25 mouse cellular contexts compared by ENCODE assay signal in genomic region chr1:151215985-151216384, GRCm38 (mm10). TPM values are rescaled to one million over a fixed set of nuclear protein-coding genes. Genes with fewer than 3 reads are reported as not detected.
DNase-seq lines count a peak whose midpoint lies in the region; ATAC-seq and TF ChIP-seq lines count a peak whose summit lies in the region.
"Had no signal": no experiment of that assay in that cellular context is flagged by ENCODE, and none has a peak within 500 bp of the region (broad histone marks: within the 10 kb centered on the region; RNA-seq: fewer than 3 reads in every experiment).

No protein-coding gene starts in this region.

- no peaks in the 10 kb centered on the region for H3K9me3 ChIP-seq in kidney, embryonic 15.5 days (replicated peaks)
- no peaks in the 10 kb centered on the region for H3K9me3 ChIP-seq in G1E (replicated peaks)
- no peaks in the 10 kb centered on the region for H3K9me3 ChIP-seq in intestine, postnatal 0 days (ENCODE audit: control insufficient read depth)
- no peaks in the 10 kb centered on the region for H3K9me3 ChIP-seq in stomach, embryonic 15.5 days
- H3K9me3 ChIP-seq: limb, embryonic 13.5 days; lung, embryonic 15.5 days; midbrain, embryonic 10.5 days had no signal

- ATAC-seq in kidney, embryonic 15.5 days (replicated peaks; ENCODE audit: low FRiP score), result peak; percentile 50
- no peak for ATAC-seq in G1E (ENCODE audit: extremely low read depth, insufficient number of reproducible peaks, low FRiP score, poor library complexity, severe bottlenecking)
- ATAC-seq in intestine, postnatal 0 days, result peak; percentile 54; the same call in 1 of the 2 replicates
- ATAC-seq in stomach, embryonic 15.5 days (ENCODE audit: insufficient read depth, low FRiP score, low read depth), result peak; percentile 47; the same call in 1 of the 2 replicates
- ATAC-seq in monocyte, adult 5-6 weeks (replicated peaks; ENCODE audit: insufficient number of reproducible peaks, low FRiP score, low TSS enrichment, poor library complexity, severe bottlenecking), result no peak
- ATAC-seq: hindbrain, postnatal 0 days had no signal

- H3K4me3 ChIP-seq in kidney, embryonic 15.5 days (replicated peaks), result no peak overlapping the region
- no peak overlapping the region for H3K4me3 ChIP-seq in G1E (ENCODE audit: low read depth, low read length)
- no peak overlapping the region for H3K4me3 ChIP-seq in intestine, postnatal 0 days (ENCODE audit: low read depth, low read length)
- H3K4me3 ChIP-seq in stomach, embryonic 15.5 days (replicated peaks), result no peak overlapping the region
- H3K4me3 ChIP-seq: limb, embryonic 13.5 days; lung, embryonic 15.5 days; midbrain, embryonic 10.5 days had no signal

- 24% methylated on average over 1 of the region's 1 CpGs for WGBS in kidney, embryonic 15.5 days
- WGBS in intestine, postnatal 0 days, result 26% methylated on average over 1 of the region's 1 CpGs
- 24% methylated on average over 1 of the region's 1 CpGs for WGBS in stomach, embryonic 15.5 days

- H3K36me3 ChIP-seq in kidney, embryonic 15.5 days, result no peaks in the 10 kb centered on the region
- H3K36me3 ChIP-seq in G1E (replicated peaks), result no peaks in the 10 kb centered on the region
- H3K36me3 ChIP-seq in intestine, postnatal 0 days (ENCODE audit: control insufficient read depth, insufficient read depth), result no peaks in the 10 kb centered on the region
- no peaks in the 10 kb centered on the region for H3K36me3 ChIP-seq in stomach, embryonic 15.5 days
- H3K36me3 ChIP-seq: limb, embryonic 13.5 days; lung, embryonic 15.5 days; midbrain, embryonic 10.5 days had no signal

- no peak overlapping the region for H3K9ac ChIP-seq in kidney, embryonic 15.5 days
- H3K9ac ChIP-seq in intestine, postnatal 0 days (ENCODE audit: low read depth, low read length), result no peak overlapping the region
- no peak overlapping the region for H3K9ac ChIP-seq in stomach, embryonic 15.5 days
- H3K9ac ChIP-seq: limb, embryonic 13.5 days; lung, embryonic 15.5 days had no signal

- H3K27me3 ChIP-seq in kidney, embryonic 15.5 days, result no peaks in the 10 kb centered on the region
- H3K27me3 ChIP-seq in G1E (ENCODE audit: insufficient read depth, low read length), result no peaks in the 10 kb centered on the region
- H3K27me3 ChIP-seq in intestine, postnatal 0 days (replicated peaks; ENCODE audit: control insufficient read depth, insufficient read depth, low read length), result no peaks in the 10 kb centered on the region
- H3K27me3 ChIP-seq in stomach, embryonic 15.5 days (replicated peaks), result no peaks in the 10 kb centered on the region
- H3K27me3 ChIP-seq: limb, embryonic 13.5 days; lung, embryonic 15.5 days had no signal

- H3K4me2 ChIP-seq in kidney, embryonic 15.5 days, result no peak overlapping the region
- peak overlapping the region; percentile 9; the same call in 1 of the 2 replicates for H3K4me2 ChIP-seq in intestine, postnatal 0 days (replicated peaks; ENCODE audit: low read depth)
- H3K4me2 ChIP-seq in stomach, embryonic 15.5 days, result no peak overlapping the region
- H3K4me2 ChIP-seq: limb, embryonic 13.5 days; lung, embryonic 15.5 days had no signal

- H3K4me1 ChIP-seq in kidney, embryonic 15.5 days, result peaks cover 36% of the 10 kb centered on the region
- H3K4me1 ChIP-seq in G1E (ENCODE audit: insufficient read depth, low read depth, low read length), result peaks cover 54% of the 10 kb centered on the region
- H3K4me1 ChIP-seq in intestine, postnatal 0 days (replicated peaks; ENCODE audit: control insufficient read depth, insufficient read depth, low read length), result peaks cover 3% of the 10 kb centered on the region; the same call in 1 of the 2 replicates
- no peaks in the 10 kb centered on the region for H3K4me1 ChIP-seq in stomach, embryonic 15.5 days
- H3K4me1 ChIP-seq: lung, embryonic 15.5 days had no signal

- no peak for DNase-seq in kidney, postnatal 25 days
- peak; percentile 19 for DNase-seq in G1E (ENCODE audit: low spot score)
- no peak for DNase-seq in layer of hippocampus, postnatal 25 days (ENCODE audit: extremely low spot score in 1 of 2, low spot score in 1 of 2)
- DNase-seq: adrenal gland, adult 2 months; B cell, adult 2 months; cerebellum, adult 2 months; gastrocnemius, postnatal 25 days; layer of hippocampus, postnatal 36 days; retina, postnatal 1 day; right cerebral cortex, postnatal 4 days had no signal

- TF ChIP-seq CTCF in G1E (IDR thresholded peaks at IDR 0.05; ENCODE audit: low read depth, low read length), result no peak
- no peak for TF ChIP-seq CTCF in intestine, postnatal 0 days (IDR thresholded peaks at IDR 0.05; ENCODE audit: low read depth)

- peak overlapping the region; percentile 89 for H3K27ac ChIP-seq in kidney, embryonic 15.5 days
- H3K27ac ChIP-seq in intestine, postnatal 0 days (ENCODE audit: low read depth, low read length), result no peak overlapping the region; the same call in 1 of the 2 replicates
- no peak overlapping the region for H3K27ac ChIP-seq in stomach, embryonic 15.5 days
- H3K27ac ChIP-seq: hindbrain, postnatal 0 days; limb, embryonic 13.5 days; lung, embryonic 15.5 days; macrophage; midbrain, embryonic 10.5 days had no signal

RNA-seq across cellular contexts. Expression of gene Gm47996, which starts 6.1 kb away (rescaled TPM):
- polyA plus RNA-seq in kidney, embryonic 15.5 days (2015; fragmentation: Nextera tagmentation; extraction: Ambion mirVana), result 0.19 and 0.71 TPM in 2 replicates
- total RNA-seq in G1E (2014; fragmentation: Nextera tagmentation), result 7.4 and 8.8 TPM in 2 replicates
- total RNA-seq in G1E (2017), result 2.6 and 4.9 TPM in 2 replicates
- polyA plus RNA-seq in G1E (2012), result 0.86 and 1.3 TPM in 2 replicates
- polyA plus RNA-seq in intestine, postnatal 0 days (2015; fragmentation: Nextera tagmentation; extraction: Ambion mirVana), result not detected in 2 replicates
- not detected in 2 replicates for polyA plus RNA-seq in stomach, embryonic 15.5 days (2015; fragmentation: Nextera tagmentation; extraction: Ambion mirVana)
- not detected for total RNA-seq in layer of hippocampus, postnatal 25 days (2021)
- not detected in 3 replicates for total RNA-seq in monocyte, adult 5-6 weeks (2017)
- total RNA-seq: adrenal gland, adult 2 months; heart, adult 8-10 months; hindbrain, postnatal 0 days; layer of hippocampus, postnatal 36 days; left cerebral cortex, postnatal 14 days had no signal
- polyA plus RNA-seq: adrenal gland, adult 2 months; cerebellum, adult 2 months; forebrain, embryonic 11.5 days; heart, embryonic 16.5 days; hindbrain, postnatal 0 days; limb, embryonic 13.5 days; lung, embryonic 15.5 days; macrophage; neural tube, embryonic 11.5 days had no signal

RNA-seq across cellular contexts. Expression of gene 3110040M04Rik, which starts 12.1 kb away (rescaled TPM):
- 0.42 and 0.55 TPM in 2 replicates for polyA plus RNA-seq in kidney, embryonic 15.5 days (2015; fragmentation: Nextera tagmentation; extraction: Ambion mirVana)
- total RNA-seq in G1E (2014; fragmentation: Nextera tagmentation) (4.4 and 13.5 TPM in 2 replicates), G1E (2017) (5.3 and 5.9 TPM in 2 replicates)
- polyA plus RNA-seq in G1E (2012), result 2.4 and 3.7 TPM in 2 replicates
- not detected in 2 replicates for polyA plus RNA-seq in intestine, postnatal 0 days (2015; fragmentation: Nextera tagmentation; extraction: Ambion mirVana)
- 0.33 TPM in 1 of 2 replicates, not detected in the other for polyA plus RNA-seq in stomach, embryonic 15.5 days (2015; fragmentation: Nextera tagmentation; extraction: Ambion mirVana)
- not detected for total RNA-seq in layer of hippocampus, postnatal 25 days (2021)
- not detected in 3 replicates for total RNA-seq in monocyte, adult 5-6 weeks (2017)
- total RNA-seq: adrenal gland, adult 2 months; gastrocnemius, postnatal 25 days; heart, adult 8-10 months; hematopoietic stem cell, adult 5-6 weeks; hindbrain, postnatal 0 days; layer of hippocampus, postnatal 36 days; left cerebral cortex, postnatal 14 days had no signal
- polyA plus RNA-seq: adrenal gland, adult 2 months; cerebellum, adult 2 months; forebrain, embryonic 11.5 days; heart, embryonic 16.5 days; hindbrain, postnatal 0 days; limb, embryonic 13.5 days; lung, embryonic 15.5 days; macrophage; midbrain, embryonic 10.5 days had no signal

RNA-seq across cellular contexts. Expression of gene Gm47995, which starts 17.7 kb away (rescaled TPM):
- polyA plus RNA-seq in kidney, embryonic 15.5 days (2015; fragmentation: Nextera tagmentation; extraction: Ambion mirVana), result 0.25 and 0.51 TPM in 2 replicates
- total RNA-seq in G1E (2014; fragmentation: Nextera tagmentation) (27.2 and 31.3 TPM in 2 replicates), G1E (2017) (7.3 and 9.3 TPM in 2 replicates)
- 3.6 and 4.1 TPM in 2 replicates for polyA plus RNA-seq in G1E (2012)
- polyA plus RNA-seq in intestine, postnatal 0 days (2015; fragmentation: Nextera tagmentation; extraction: Ambion mirVana), result not detected in 2 replicates
- polyA plus RNA-seq in stomach, embryonic 15.5 days (2015; fragmentation: Nextera tagmentation; extraction: Ambion mirVana), result 0.19 and 0.21 TPM in 2 replicates
- not detected for total RNA-seq in layer of hippocampus, postnatal 25 days (2021)
- total RNA-seq in monocyte, adult 5-6 weeks (2017), result 0.68 TPM in 1 of 3 replicates, not detected in the others
- total RNA-seq: adrenal gland, adult 2 months; gastrocnemius, postnatal 25 days; heart, adult 8-10 months; hematopoietic stem cell, adult 5-6 weeks; hindbrain, postnatal 0 days; layer of hippocampus, postnatal 36 days; left cerebral cortex, postnatal 14 days had no signal
- polyA plus RNA-seq: adrenal gland, adult 2 months; cerebellum, adult 2 months; forebrain, embryonic 11.5 days; heart, embryonic 16.5 days; hindbrain, postnatal 0 days; limb, embryonic 13.5 days; lung, embryonic 15.5 days; macrophage; midbrain, embryonic 10.5 days; neural tube, embryonic 11.5 days had no signal

RNA-seq across cellular contexts. Expression of gene Gm8947, which starts 23.8 kb away (rescaled TPM):
- polyA plus RNA-seq in kidney, embryonic 15.5 days (2015; fragmentation: Nextera tagmentation; extraction: Ambion mirVana), result 0.26 and 0.46 TPM in 2 replicates
- total RNA-seq in G1E (2014; fragmentation: Nextera tagmentation) (8.3 and 14.5 TPM in 2 replicates), G1E (2017) (3.4 and 4.8 TPM in 2 replicates)
- 0.56 and 0.67 TPM in 2 replicates for polyA plus RNA-seq in G1E (2012)
- not detected in 2 replicates for polyA plus RNA-seq in intestine, postnatal 0 days (2015; fragmentation: Nextera tagmentation; extraction: Ambion mirVana)
- 0.19 TPM in 1 of 2 replicates, not detected in the other for polyA plus RNA-seq in stomach, embryonic 15.5 days (2015; fragmentation: Nextera tagmentation; extraction: Ambion mirVana)
- not detected for total RNA-seq in layer of hippocampus, postnatal 25 days (2021)
- 0.85 TPM in 1 of 3 replicates, not detected in the others for total RNA-seq in monocyte, adult 5-6 weeks (2017)
- total RNA-seq: adrenal gland, adult 2 months; heart, adult 8-10 months; hematopoietic stem cell, adult 5-6 weeks; hindbrain, postnatal 0 days; layer of hippocampus, postnatal 36 days; left cerebral cortex, postnatal 14 days had no signal
- polyA plus RNA-seq: adrenal gland, adult 2 months; cerebellum, adult 2 months; heart, embryonic 16.5 days; hindbrain, postnatal 0 days; limb, embryonic 13.5 days; macrophage had no signal

RNA-seq across cellular contexts. Expression of gene Gm47985, which starts 33.6 kb away (rescaled TPM):
- 0.22 and 0.31 TPM in 2 replicates for polyA plus RNA-seq in kidney, embryonic 15.5 days (2015; fragmentation: Nextera tagmentation; extraction: Ambion mirVana)
- 10.1 and 13.5 TPM in 2 replicates for total RNA-seq in G1E (2014; fragmentation: Nextera tagmentation)
- total RNA-seq in G1E (2017), result 4.3 and 4.8 TPM in 2 replicates
- 1.4 and 2.0 TPM in 2 replicates for polyA plus RNA-seq in G1E (2012)
- 0.08 TPM in 1 of 2 replicates, not detected in the other for polyA plus RNA-seq in intestine, postnatal 0 days (2015; fragmentation: Nextera tagmentation; extraction: Ambion mirVana)
- polyA plus RNA-seq in stomach, embryonic 15.5 days (2015; fragmentation: Nextera tagmentation; extraction: Ambion mirVana), result 0.13 and 0.17 TPM in 2 replicates
- total RNA-seq in layer of hippocampus, postnatal 25 days (2021), result not detected
- not detected in 3 replicates for total RNA-seq in monocyte, adult 5-6 weeks (2017)
- total RNA-seq: adrenal gland, adult 2 months; gastrocnemius, postnatal 25 days; hematopoietic stem cell, adult 5-6 weeks; hindbrain, postnatal 0 days; layer of hippocampus, postnatal 36 days; left cerebral cortex, postnatal 14 days had no signal
- polyA plus RNA-seq: adrenal gland, adult 2 months; cerebellum, adult 2 months; hindbrain, postnatal 0 days; lung, embryonic 15.5 days; macrophage had no signal

Comparison
In these comparisons a context has a peak if more than half of its experiments do, and no peak if none do; other contexts are left out.
1. ATAC-seq: peak in kidney, embryonic 15.5 days (single experiment), intestine, postnatal 0 days (single experiment) and stomach, embryonic 15.5 days (single experiment); none in G1E (single experiment) and monocyte, adult 5-6 weeks (single experiment).